Mouse (Mus musculus): ENCODE measurements around the gene Cpsf6. TPM values are rescaled to one million over a fixed set of nuclear protein-coding genes. Genes with fewer than 3 reads are reported as not detected.
A peak's percentile ranks its signal among the peaks of the same experiment; 100 is the strongest.

Gene Cpsf6
- polyA plus RNA-seq, 1 experiment from 2014 or later = 126 TPM

GRCm38 (mm10) chr10:117376580-117377189 lies 3.1 kb downstream of the Cpsf6 start:
- peak overlapping the region; percentile 98 for H3K27ac ChIP-seq (replicated peaks)
- H3K4me2 ChIP-seq = peak overlapping the region; percentile 80
- no peaks in the 10 kb centered on the region for H3K9me3 ChIP-seq
- peaks cover 21% of the 10 kb centered on the region for H3K4me1 ChIP-seq (replicated peaks)
- H3K9ac ChIP-seq = peak overlapping the region; percentile 99
- H3K36me3 ChIP-seq = no peaks in the 10 kb centered on the region
- H3K4me3 ChIP-seq = peak overlapping the region; percentile 99
- WGBS = under 1% methylated on average over 71 of the region's 86 CpGs
- peak; percentile 98 for ATAC-seq (ENCODE audit: low FRiP score, low read depth)
- no peaks in the 10 kb centered on the region for H3K27me3 ChIP-seq

DNA sequence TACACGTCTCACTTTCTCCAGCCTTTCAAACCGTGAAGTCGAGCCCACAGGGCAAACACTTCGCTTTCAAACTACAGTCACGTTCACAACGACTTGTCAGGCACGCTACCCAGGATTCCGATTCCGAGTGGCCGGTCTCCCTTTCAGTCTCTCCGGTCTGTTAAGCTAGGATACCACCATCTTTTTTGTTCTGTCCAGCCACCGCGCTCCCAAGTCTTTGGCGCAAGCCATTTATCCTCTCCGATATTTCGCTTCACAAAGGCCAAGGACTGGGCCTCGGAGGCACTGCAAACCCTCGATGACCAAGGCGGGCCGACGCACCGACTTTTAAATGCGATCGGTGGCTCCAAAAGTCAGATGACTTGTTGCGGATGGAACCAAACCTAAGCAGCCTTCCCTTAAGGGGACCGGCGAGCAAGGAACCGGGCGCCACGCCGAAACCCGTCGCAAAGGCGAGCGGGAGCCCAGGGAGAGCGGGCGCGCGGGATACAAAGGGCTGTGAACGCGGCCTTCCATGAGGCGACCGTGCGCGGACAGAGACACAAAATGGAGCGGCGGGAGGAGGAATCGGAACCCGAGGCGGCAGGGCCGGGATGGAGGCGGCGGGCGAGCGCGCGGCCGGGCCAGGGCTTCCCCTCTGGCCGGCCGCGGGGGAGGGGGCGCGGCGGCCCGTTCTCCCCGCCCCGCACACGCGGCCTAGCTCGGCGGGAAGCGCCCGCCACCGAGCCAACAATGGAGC lies 3.8 kb downstream of the Cpsf6 start:
- Histone ChIP-seq H3K9ac (peak overlapping the region; percentile 99), H3K27me3 (no peaks in the 10 kb centered on the region), H3K4me3 (peak overlapping the region; percentile 99), H3K4me1 (replicated peaks) (peaks cover 21% of the 10 kb centered on the region), H3K27ac (replicated peaks) (peak overlapping the region; percentile 98), H3K4me2 (peak overlapping the region; percentile 80), H3K36me3 (no peaks in the 10 kb centered on the region), H3K9me3 (no peaks in the 10 kb centered on the region)
- peak; percentile 68 for ATAC-seq (ENCODE audit: low FRiP score, low read depth)
- under 1% methylated on average over 47 of the region's 74 CpGs for WGBS

- Histone ChIP-seq H3K27me3 (no peaks in the 10 kb centered on the region), H3K27ac (replicated peaks) (peak overlapping the region; percentile 98), H3K4me2 (peak overlapping the region; percentile 80), H3K36me3 (no peaks in the 10 kb centered on the region), H3K4me3 (peak overlapping the region; percentile 99), H3K4me1 (replicated peaks) (peaks cover 21% of the 10 kb centered on the region), H3K9ac (peak overlapping the region; percentile 99; the same call in 1 of the 2 replicates), H3K9me3 (no peaks in the 10 kb centered on the region)
- no peak for ATAC-seq (ENCODE audit: low FRiP score, low read depth)
- 20% methylated on average over 10 of the region's 10 CpGs for WGBS
Observed at GRCm38 (mm10) chr10:117375163-117375562, 4.7 kb downstream of the Cpsf6 start.

- H3K36me3 ChIP-seq = peaks cover 63% of the 10 kb centered on the region
- WGBS = 29% methylated on average over 3 of the region's 3 CpGs
- no peak overlapping the region for H3K4me2 ChIP-seq
- H3K9ac ChIP-seq = no peak overlapping the region
- ATAC-seq (ENCODE audit: low FRiP score, low read depth) = no peak
- H3K27me3 ChIP-seq = no peaks in the 10 kb centered on the region
- H3K27ac ChIP-seq (replicated peaks) = no peak overlapping the region
- no peaks in the 10 kb centered on the region for H3K4me1 ChIP-seq (replicated peaks)
- H3K4me3 ChIP-seq = no peak overlapping the region
- H3K9me3 ChIP-seq = no peaks in the 10 kb centered on the region
Observed at GRCm38 (mm10) chr10:117363106-117363505, 16.7 kb downstream of the Cpsf6 start.

DNA sequence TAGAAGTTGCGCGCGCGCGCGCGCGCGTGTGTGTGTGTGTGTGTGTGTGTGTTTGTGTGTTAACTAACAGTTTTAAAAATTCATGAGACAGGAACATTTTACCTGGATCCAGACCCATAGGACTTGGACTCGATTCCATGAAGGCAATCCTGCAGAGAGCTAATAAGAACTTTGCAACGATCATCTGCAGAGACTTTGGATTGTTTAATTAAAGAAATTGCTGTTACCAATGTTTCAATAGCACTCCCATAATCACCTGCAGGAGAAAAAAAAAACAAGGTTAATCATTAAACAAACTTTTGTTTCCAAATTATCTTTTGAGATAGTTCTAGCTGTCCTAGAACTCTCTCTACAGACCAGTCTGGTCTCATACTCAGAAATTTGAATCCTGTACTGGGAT lies 20.9 kb downstream of the Cpsf6 start:
- no peak for ATAC-seq (ENCODE audit: low FRiP score, low read depth)
- Histone ChIP-seq H3K27ac (replicated peaks) (no peak overlapping the region), H3K36me3 (peaks cover 68% of the 10 kb centered on the region), H3K4me1 (replicated peaks) (no peaks in the 10 kb centered on the region), H3K4me2 (no peak overlapping the region), H3K4me3 (no peak overlapping the region), H3K9ac (no peak overlapping the region), H3K9me3 (no peaks in the 10 kb centered on the region), H3K27me3 (no peaks in the 10 kb centered on the region)
- 87% methylated on average over 11 of the region's 11 CpGs for WGBS

- Histone ChIP-seq H3K4me1 (replicated peaks) (no peaks in the 10 kb centered on the region), H3K27ac (replicated peaks) (no peak overlapping the region), H3K4me3 (no peak overlapping the region), H3K9ac (no peak overlapping the region), H3K36me3 (no peaks in the 10 kb centered on the region), H3K27me3 (no peaks in the 10 kb centered on the region), H3K4me2 (no peak overlapping the region), H3K9me3 (no peaks in the 10 kb centered on the region)
- 92% methylated on average over 4 of the region's 4 CpGs for WGBS
- ATAC-seq (ENCODE audit: low FRiP score, low read depth) = no peak
Observed at GRCm38 (mm10) chr10:117343000-117343399, 36.8 kb downstream of the Cpsf6 start.

- Histone ChIP-seq H3K4me2 (no peak overlapping the region), H3K9me3 (no peaks in the 10 kb centered on the region), H3K4me3 (no peak overlapping the region), H3K4me1 (replicated peaks) (no peaks in the 10 kb centered on the region), H3K36me3 (no peaks in the 10 kb centered on the region), H3K27ac (replicated peaks) (no peak overlapping the region), H3K27me3 (no peaks in the 10 kb centered on the region), H3K9ac (no peak overlapping the region)
- no peak for ATAC-seq (ENCODE audit: low FRiP score, low read depth)
- 75% methylated on average over 2 of the region's 2 CpGs for WGBS
Observed at GRCm38 (mm10) chr10:117342406-117342805, 37.4 kb downstream of the Cpsf6 start.

- no peaks in the 10 kb centered on the region for H3K27me3 ChIP-seq
- no peaks in the 10 kb centered on the region for H3K36me3 ChIP-seq
- no peaks in the 10 kb centered on the region for H3K9me3 ChIP-seq
- H3K27ac ChIP-seq (replicated peaks) = no peak overlapping the region
- WGBS = 72% methylated on average over 4 of the region's 4 CpGs
- no peak overlapping the region for H3K9ac ChIP-seq
- no peaks in the 10 kb centered on the region for H3K4me1 ChIP-seq (replicated peaks)
- no peak for ATAC-seq (ENCODE audit: low FRiP score, low read depth)
- no peak overlapping the region for H3K4me2 ChIP-seq
- no peak overlapping the region for H3K4me3 ChIP-seq
Observed at GRCm38 (mm10) chr10:117341029-117341428, 38.8 kb downstream of the Cpsf6 start.

DNA sequence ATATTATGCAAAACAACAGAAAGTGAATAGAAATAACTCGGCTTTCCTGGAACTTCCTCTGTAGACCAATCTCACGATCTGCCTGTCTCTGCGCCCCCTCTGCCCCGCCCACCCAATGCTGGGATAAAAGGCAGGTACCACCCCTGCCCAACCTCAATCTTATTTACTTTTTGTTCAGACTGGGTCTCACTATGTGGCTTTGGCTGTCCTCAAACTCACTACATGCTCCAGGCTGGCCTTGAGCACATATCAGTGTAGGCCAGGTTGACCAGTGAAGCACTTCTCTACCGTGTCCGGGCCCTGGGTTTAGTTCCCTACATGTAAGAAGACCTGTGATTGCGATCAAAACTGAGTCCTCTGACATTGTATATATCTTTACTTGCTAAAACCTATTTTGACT lies 40.6 kb downstream of the Cpsf6 start:
- Histone ChIP-seq H3K4me3 (no peak overlapping the region), H3K4me1 (replicated peaks) (no peaks in the 10 kb centered on the region), H3K9ac (no peak overlapping the region), H3K36me3 (no peaks in the 10 kb centered on the region), H3K9me3 (no peaks in the 10 kb centered on the region), H3K27me3 (no peaks in the 10 kb centered on the region), H3K4me2 (no peak overlapping the region), H3K27ac (replicated peaks) (no peak overlapping the region)
- 84% methylated on average over 7 of the region's 7 CpGs for whole genome bisulfite sequencing
- no peak for ATAC-seq (ENCODE audit: low FRiP score, low read depth)

DNA sequence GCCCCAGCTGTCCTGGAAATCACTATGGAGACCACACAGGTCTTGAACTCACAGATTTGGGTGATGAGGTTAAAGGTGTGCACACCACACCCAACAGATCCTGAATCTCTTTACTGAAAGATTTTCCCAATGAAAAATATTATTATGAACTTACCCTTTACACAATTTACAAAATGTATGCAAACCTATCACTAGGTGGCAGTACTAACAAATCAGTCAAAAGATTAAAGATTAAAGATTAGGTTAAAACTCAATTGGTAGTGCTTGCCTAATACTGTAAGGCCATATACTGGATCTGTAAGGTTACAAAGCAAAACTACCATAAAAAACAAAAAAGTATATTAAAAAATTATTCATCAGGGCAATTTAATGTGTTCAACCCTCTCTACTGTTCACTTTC lies 41.9 kb downstream of the Cpsf6 start:
- Histone ChIP-seq H3K4me1 (replicated peaks) (no peaks in the 10 kb centered on the region), H3K4me3 (no peak overlapping the region), H3K9me3 (no peaks in the 10 kb centered on the region), H3K27ac (replicated peaks) (no peak overlapping the region), H3K9ac (no peak overlapping the region), H3K4me2 (no peak overlapping the region), H3K27me3 (no peaks in the 10 kb centered on the region), H3K36me3 (no peaks in the 10 kb centered on the region)
- ATAC-seq (ENCODE audit: low FRiP score, low read depth) = no peak

- H3K4me3 ChIP-seq = no peak overlapping the region
- H3K36me3 ChIP-seq = no peaks in the 10 kb centered on the region
- no peak for ATAC-seq (ENCODE audit: low FRiP score, low read depth)
- WGBS = 42% methylated on average over 4 of the region's 4 CpGs
- H3K4me1 ChIP-seq (replicated peaks) = no peaks in the 10 kb centered on the region
- no peaks in the 10 kb centered on the region for H3K9me3 ChIP-seq
- no peaks in the 10 kb centered on the region for H3K27me3 ChIP-seq
- H3K9ac ChIP-seq = no peak overlapping the region
- H3K27ac ChIP-seq (replicated peaks) = no peak overlapping the region
- no peak overlapping the region for H3K4me2 ChIP-seq
Observed at GRCm38 (mm10) chr10:117335649-117336048, 44.2 kb downstream of the Cpsf6 start.

- no peak overlapping the region for H3K4me3 ChIP-seq
- no peaks in the 10 kb centered on the region for H3K9me3 ChIP-seq
- no peaks in the 10 kb centered on the region for H3K27me3 ChIP-seq
- no peak overlapping the region for H3K27ac ChIP-seq (replicated peaks)
- H3K9ac ChIP-seq = no peak overlapping the region
- H3K4me1 ChIP-seq (replicated peaks) = no peaks in the 10 kb centered on the region
- no peak for ATAC-seq (ENCODE audit: low FRiP score, low read depth)
- H3K36me3 ChIP-seq = no peaks in the 10 kb centered on the region
- 82% methylated on average over 5 of the region's 5 CpGs for WGBS
- no peak overlapping the region for H3K4me2 ChIP-seq
Observed at GRCm38 (mm10) chr10:117330521-117330920, 49.3 kb downstream of the Cpsf6 start.

Measured in hindbrain, embryonic 15.5 days (tissue).